Mouse (Mus musculus): ENCODE results near the gene Cdk19.

GRCm38 (mm10) chr10:40428633-40429032 lies 89.3 kb downstream of the Cdk19 start:
- TF ChIP-seq POLR2A (IDR thresholded peaks at IDR 0.05; ENCODE audit: control insufficient read depth, low read depth, low read length) (no peak), CTCF (IDR thresholded peaks at IDR 0.05; ENCODE audit: control insufficient read depth, insufficient read depth, insufficient replicate concordance, low read depth, low read length) (no peak)

Data from testis, adult 2 months (tissue).